Mouse (Mus musculus) ovary, postnatal 10 days (tissue): Measurements from ENCODE around the gene Fryl.
"Not testable (repeated sequence)": the region's sequence is repeated elsewhere in the genome, so short reads cannot be mapped to it uniquely, and the experiment has no call there.

Source experiments
- DNase-seq: peaks from one replicate; pipeline ENCODE4 v3.0.0; 2022; ENCODE audit warnings: low spot score

Fryl gene

GRCm38 (mm10) chr5:73006784-73007581 lies 249.4 kb downstream of the Fryl start, which contains the start of gene Slc10a4:
Gene Slc10a4, plus strand, starts transcription at chr5:73006883.
- DNase-seq, result no peak

GRCm38 (mm10) chr5:73004046-73004445 lies 252.4 kb downstream of the Fryl start:
- no peak for DNase-seq

GRCm38 (mm10) chr5:72998546-72998945 lies 257.9 kb downstream of the Fryl start:
- not testable (repeated sequence) for DNase-seq

- no peak for DNase-seq
Observed at GRCm38 (mm10) chr5:72995379-72995778, 261.0 kb downstream of the Fryl start.

GRCm38 (mm10) chr5:72994928-72995327 lies 261.5 kb downstream of the Fryl start:
- DNase-seq, result no peak

GRCm38 (mm10) chr5:72994424-72994823 lies 262.0 kb downstream of the Fryl start:
- DNase-seq, result no peak

GRCm38 (mm10) chr5:72992474-72992873 lies 263.9 kb downstream of the Fryl start:
- no peak for DNase-seq

GRCm38 (mm10) chr5:72989756-72990155 lies 266.7 kb downstream of the Fryl start:
- DNase-seq, result no peak

GRCm38 (mm10) chr5:72987786-72988185 lies 268.6 kb downstream of the Fryl start:
- DNase-seq, result no peak

GRCm38 (mm10) chr5:72984091-72984490 lies 272.3 kb downstream of the Fryl start:
- DNase-seq, result no peak

GRCm38 (mm10) chr5:72976539-72976938 lies 279.9 kb downstream of the Fryl start:
- DNase-seq, result no peak

- DNase-seq, result no peak
Observed at GRCm38 (mm10) chr5:72975996-72976395, 280.4 kb downstream of the Fryl start.

- no peak for DNase-seq
Observed at GRCm38 (mm10) chr5:72974602-72975001, 281.8 kb downstream of the Fryl start, which contains the start of gene Gm10135. Gene Gm10135, minus strand, starts transcription at chr5:72974702.

- no peak for DNase-seq
Observed at GRCm38 (mm10) chr5:72972934-72973333, 283.5 kb downstream of the Fryl start.

GRCm38 (mm10) chr5:72972435-72972834 lies 284.0 kb downstream of the Fryl start:
- no peak for DNase-seq
